Mouse (Mus musculus) heart, postnatal 0 days (tissue): ENCODE measurements around the gene Pigk.

Experiments
- CTCF ChIP-seq: IDR thresholded peaks from 2 replicates; pipeline ENCODE4 v1.5.1; 2016; ENCODE audit warnings: antibody characterized with exemption, control low read depth, low read depth
- EP300 ChIP-seq: IDR thresholded peaks from 2 replicates; pipeline ENCODE4 v1.6.1; 2016; ENCODE audit warnings: antibody characterized with exemption, low read depth

DNA sequence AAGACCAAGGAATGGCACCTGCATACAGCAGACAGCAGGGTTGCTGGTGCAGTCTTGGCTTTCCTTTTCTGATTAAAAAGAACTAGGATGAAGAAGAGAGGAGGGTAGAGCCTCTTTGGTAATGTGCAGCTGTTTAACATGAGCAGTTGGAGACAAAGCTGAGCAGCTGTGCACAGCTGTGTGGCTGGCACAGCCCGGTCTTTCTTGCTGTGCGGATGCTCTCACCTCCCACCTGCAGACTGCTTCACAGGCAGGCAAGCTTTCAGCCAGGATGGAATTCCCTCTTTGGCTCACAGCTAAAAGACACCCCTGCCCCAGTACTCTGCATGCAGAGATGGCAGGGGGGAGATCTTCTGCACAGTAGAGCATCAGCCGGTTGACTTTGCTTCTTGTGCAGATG is 230.9 kb downstream of the Pigk start:
- TF ChIP-seq CTCF = no peak
- TF ChIP-seq EP300 = no peak
